Mouse (Mus musculus) limb, embryonic 10.5 days (tissue): ENCODE measurements around the gene Uvrag. TPM values are rescaled to one million over a fixed set of nuclear protein-coding genes. Genes with fewer than 3 reads are reported as not detected.
A peak's percentile ranks its signal among the peaks of the same experiment; 100 is the strongest.
"Not testable (repeated sequence)": the region's sequence is repeated elsewhere in the genome, so short reads cannot be mapped to it uniquely, and the experiment has no call there.

ENCODE experiments used
- DNase-seq: peaks from one replicate; pipeline ENCODE4 v3.0.0-alpha.2; 2017; ENCODE audit warnings: low spot score
- H3K27ac ChIP-seq: fragments of 300-500 bp; sonication (generic); 2 replicates; pipeline ENCODE4 v1.5.1; 2016; ENCODE audit warnings: mild to moderate bottlenecking
- H3K27me3 ChIP-seq: fragments of 300-500 bp; sonication (generic); 2 replicates; pipeline ENCODE4 v1.6.1; 2016; ENCODE audit warnings: low read depth, mild to moderate bottlenecking; ENCODE audit not compliant: poor library complexity, severe bottlenecking
- H3K36me3 ChIP-seq: fragments of 300-500 bp; sonication (generic); 2 replicates; pipeline ENCODE4 v1.6.1; 2016; ENCODE audit warnings: mild to moderate bottlenecking, moderate library complexity
- H3K4me1 ChIP-seq: fragments of 300-500 bp; sonication (generic); 2 replicates; pipeline ENCODE4 v1.6.1; 2016
- H3K4me3 ChIP-seq: fragments of 300-500 bp; sonication (generic); 2 replicates; pipeline ENCODE4 v1.5.1; 2016; ENCODE audit warnings: mild to moderate bottlenecking, moderate library complexity
- H3K9me3 ChIP-seq: fragments of 300-500 bp; sonication (generic); replicated peaks from 2 replicates; pipeline ENCODE4 v1.6.1; 2016; ENCODE audit warnings: mild to moderate bottlenecking
- WGBS: fragments of 180-500 bp; shearing (Covaris S2); methylation state at CpG from one replicate; pipeline ENCODE4 v1.1.7; 2016; 5-methylcytosine and 5-hydroxymethylcytosine counted together
- polyA plus RNA-seq: library from polyadenylated mRNA; unstranded; fragments of >200 nt; fragmentation: Nextera tagmentation; extraction: Ambion mirVana; gene quantifications from 2 replicates; pipeline ENCODE4 v1.2.1, GENCODE M21; 2016

The Uvrag gene
- polyA plus RNA-seq, 1 experiment from 2014 or later = 12.0 TPM

DNA sequence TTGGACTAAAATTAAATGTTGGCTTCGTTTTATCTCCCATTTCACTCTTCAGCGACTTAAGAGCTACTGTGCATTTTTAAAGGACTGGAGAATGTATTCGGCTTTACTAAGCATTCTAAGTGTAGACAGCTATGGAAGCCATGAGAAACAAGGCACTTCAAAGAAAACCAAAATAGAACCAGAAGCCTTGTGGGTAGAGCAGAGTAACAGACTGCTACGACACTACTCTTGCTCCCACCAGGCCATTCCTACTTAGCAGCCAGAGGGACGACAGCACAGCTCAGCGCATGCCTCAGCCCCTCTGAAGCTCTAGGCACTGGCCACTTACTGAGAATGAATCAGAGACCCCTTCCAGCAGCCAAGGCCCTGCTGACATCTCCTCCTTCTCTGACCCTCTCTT lies 155.5 kb downstream of the Uvrag start:
- H3K4me1 ChIP-seq = peaks cover 39% of the 10 kb centered on the region
- H3K36me3 ChIP-seq = peaks cover 9% of the 10 kb centered on the region
- no peak overlapping the region for H3K27ac ChIP-seq
- H3K9me3 ChIP-seq = no peaks in the 10 kb centered on the region
- 86% methylated on average over 6 of the region's 6 CpGs for WGBS
- H3K4me3 ChIP-seq = no peak overlapping the region
- DNase-seq = no peak
- H3K27me3 ChIP-seq = no peaks in the 10 kb centered on the region

DNA sequence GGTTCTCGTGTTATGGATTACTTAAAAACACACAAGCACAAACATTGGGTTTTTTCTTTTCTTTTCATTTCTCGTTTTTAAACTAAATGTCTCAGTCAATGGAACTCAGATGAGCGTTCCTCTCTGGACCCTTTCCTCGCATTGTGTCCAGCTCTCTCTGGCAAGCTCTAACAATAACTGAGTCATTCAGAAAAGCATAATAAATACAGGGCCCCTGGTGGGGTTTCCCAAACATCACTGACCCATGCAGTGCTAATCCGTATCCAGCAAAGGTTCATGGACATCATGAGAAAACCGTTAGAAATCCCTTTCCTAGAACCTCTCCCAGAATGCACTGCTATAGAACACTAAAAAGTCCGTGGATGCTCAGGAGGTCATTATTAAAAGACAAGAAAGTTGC lies 156.6 kb downstream of the Uvrag start:
- H3K36me3 ChIP-seq = peaks cover 9% of the 10 kb centered on the region
- no peak overlapping the region for H3K27ac ChIP-seq
- no peak overlapping the region for H3K4me3 ChIP-seq
- no peaks in the 10 kb centered on the region for H3K27me3 ChIP-seq
- DNase-seq = no peak
- WGBS = 82% methylated on average over 7 of the region's 7 CpGs
- peaks cover 37% of the 10 kb centered on the region for H3K4me1 ChIP-seq
- no peaks in the 10 kb centered on the region for H3K9me3 ChIP-seq

DNA sequence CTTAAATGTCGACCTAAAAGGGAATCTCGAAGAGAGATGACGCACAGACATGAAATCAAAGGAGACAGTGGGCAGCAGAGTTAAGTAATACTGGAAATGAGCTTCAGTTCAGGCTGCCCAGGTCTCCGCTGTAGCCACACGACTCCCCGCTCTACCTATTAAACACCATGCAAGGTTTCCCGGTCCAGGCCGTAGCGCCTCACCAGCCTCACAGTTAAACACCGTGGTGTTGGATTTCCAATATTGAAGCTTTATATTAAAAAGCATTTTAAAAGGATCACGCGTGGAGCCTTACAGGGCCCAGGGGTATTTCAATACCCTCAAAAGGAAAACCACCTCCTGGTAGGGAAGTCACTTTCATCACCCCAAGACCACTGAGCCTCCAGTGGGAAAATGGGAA lies 157.9 kb downstream of the Uvrag start:
- Histone ChIP-seq H3K4me1 (peaks cover 37% of the 10 kb centered on the region), H3K4me3 (no peak overlapping the region), H3K27ac (peak overlapping the region; percentile 7; the same call in 1 of the 2 replicates), H3K27me3 (no peaks in the 10 kb centered on the region), H3K36me3 (peaks cover 9% of the 10 kb centered on the region), H3K9me3 (no peaks in the 10 kb centered on the region)
- DNase-seq = no peak
- 83% methylated on average over 12 of the region's 12 CpGs for WGBS

DNA sequence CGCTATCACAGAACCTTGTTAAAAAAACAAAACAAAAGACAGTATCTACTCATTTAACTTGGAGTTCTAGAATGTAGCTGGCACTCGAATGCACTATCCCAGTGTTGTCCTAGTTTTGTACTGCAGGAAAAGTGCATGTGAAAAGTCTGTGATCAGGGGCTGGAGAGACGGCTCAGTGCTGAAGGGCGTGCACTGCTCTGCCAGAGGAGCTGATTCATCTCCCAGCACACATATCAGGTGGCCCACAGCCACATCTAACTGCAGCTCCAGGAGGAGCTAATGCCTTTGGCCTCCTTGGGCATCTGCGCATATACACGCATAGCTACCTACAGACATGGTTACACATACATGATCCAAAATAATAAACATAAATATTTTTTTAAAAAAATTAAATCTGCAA lies 159.5 kb downstream of the Uvrag start:
- Histone ChIP-seq H3K27me3 (no peaks in the 10 kb centered on the region), H3K36me3 (peaks cover 1% of the 10 kb centered on the region; the same call in 1 of the 2 replicates), H3K4me1 (peaks cover 47% of the 10 kb centered on the region), H3K9me3 (no peaks in the 10 kb centered on the region), H3K4me3 (no peak overlapping the region), H3K27ac (no peak overlapping the region)
- DNase-seq = no peak
- 88% methylated on average over 6 of the region's 6 CpGs for WGBS

DNA sequence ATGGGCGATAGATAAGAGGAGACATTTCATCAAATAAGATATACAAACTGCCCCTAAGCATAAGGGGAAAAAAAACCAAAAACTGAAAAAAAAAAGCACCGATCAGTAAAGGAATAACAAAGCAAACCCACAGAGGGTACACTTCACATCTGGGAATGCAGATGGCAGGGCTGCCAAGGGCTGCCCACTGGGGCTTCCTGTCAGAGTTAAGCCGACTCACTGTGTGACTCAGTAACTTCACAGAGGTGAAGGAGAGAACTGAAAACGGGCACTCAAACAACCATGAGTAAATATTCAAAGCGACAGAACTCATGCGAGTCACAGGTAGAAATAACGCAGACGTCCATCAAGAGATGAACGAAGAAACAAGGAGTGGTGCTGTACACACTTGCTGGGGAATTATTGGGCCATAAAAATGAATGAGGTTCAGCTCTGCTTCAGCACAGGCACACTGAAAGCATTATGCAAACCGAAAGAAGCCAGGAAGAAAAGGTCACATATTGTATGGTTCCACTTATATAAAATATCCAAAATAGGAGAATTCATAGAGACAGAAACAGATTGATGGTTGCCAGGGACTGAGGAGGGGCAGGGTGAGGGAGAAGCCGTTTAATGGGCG lies 164.0 kb downstream of the Uvrag start:
- Histone ChIP-seq H3K4me1 (peaks cover 25% of the 10 kb centered on the region), H3K36me3 (no peaks in the 10 kb centered on the region), H3K9me3 (no peaks in the 10 kb centered on the region), H3K4me3 (no peak overlapping the region), H3K27ac (no peak overlapping the region), H3K27me3 (no peaks in the 10 kb centered on the region)
- WGBS = 74% methylated on average over 12 of the region's 12 CpGs
- DNase-seq = no peak

DNA sequence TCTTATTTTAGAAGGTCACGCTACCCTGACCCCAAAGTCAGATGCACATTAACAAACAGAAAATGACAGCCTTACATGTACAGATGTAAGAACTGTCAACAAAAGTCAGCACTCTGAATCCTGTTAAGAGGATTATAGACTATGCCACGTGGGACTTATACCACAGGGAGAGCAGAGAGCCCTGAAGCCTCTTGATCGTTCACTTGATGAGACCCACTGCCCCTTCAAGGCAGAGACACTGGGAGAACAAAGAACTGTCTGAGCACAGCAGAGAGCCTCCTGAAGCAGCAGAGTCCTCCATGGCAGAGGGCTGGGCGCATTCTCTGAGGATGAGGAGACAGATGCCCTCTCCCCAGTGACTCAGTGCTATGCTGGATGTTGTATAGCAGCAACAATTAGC lies 166.4 kb downstream of the Uvrag start:
- H3K4me3 ChIP-seq = no peak overlapping the region
- no peaks in the 10 kb centered on the region for H3K36me3 ChIP-seq
- H3K4me1 ChIP-seq = peaks cover 23% of the 10 kb centered on the region
- no peaks in the 10 kb centered on the region for H3K27me3 ChIP-seq
- no peak overlapping the region for H3K27ac ChIP-seq
- DNase-seq = no peak
- no peaks in the 10 kb centered on the region for H3K9me3 ChIP-seq
- 65% methylated on average over 4 of the region's 4 CpGs for WGBS

DNA sequence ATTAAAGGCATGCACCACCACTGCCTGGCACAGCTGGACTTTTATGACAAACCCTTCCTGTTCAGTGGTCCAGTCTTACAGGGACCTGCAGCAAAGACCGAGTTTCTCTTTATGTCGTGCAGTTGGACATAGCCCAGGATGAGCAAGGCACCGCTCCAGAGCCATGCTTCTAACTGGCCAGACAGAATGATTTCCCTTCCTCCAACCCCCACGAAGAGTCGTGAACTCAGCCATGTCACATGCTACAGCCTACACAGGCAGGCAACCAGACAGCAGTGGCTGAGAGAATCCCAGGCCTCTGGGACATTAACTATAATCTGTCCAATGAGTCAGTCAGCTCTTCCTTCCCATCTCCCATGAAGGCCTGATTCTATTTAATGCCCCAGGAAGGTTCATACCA lies 170.2 kb downstream of the Uvrag start:
- Histone ChIP-seq H3K9me3 (no peaks in the 10 kb centered on the region), H3K4me1 (peaks cover 31% of the 10 kb centered on the region), H3K27ac (no peak overlapping the region), H3K27me3 (peaks cover 4% of the 10 kb centered on the region; the same call in 1 of the 2 replicates), H3K36me3 (no peaks in the 10 kb centered on the region), H3K4me3 (no peak overlapping the region)
- 93% methylated on average over 5 of the region's 5 CpGs for WGBS
- no peak for DNase-seq

DNA sequence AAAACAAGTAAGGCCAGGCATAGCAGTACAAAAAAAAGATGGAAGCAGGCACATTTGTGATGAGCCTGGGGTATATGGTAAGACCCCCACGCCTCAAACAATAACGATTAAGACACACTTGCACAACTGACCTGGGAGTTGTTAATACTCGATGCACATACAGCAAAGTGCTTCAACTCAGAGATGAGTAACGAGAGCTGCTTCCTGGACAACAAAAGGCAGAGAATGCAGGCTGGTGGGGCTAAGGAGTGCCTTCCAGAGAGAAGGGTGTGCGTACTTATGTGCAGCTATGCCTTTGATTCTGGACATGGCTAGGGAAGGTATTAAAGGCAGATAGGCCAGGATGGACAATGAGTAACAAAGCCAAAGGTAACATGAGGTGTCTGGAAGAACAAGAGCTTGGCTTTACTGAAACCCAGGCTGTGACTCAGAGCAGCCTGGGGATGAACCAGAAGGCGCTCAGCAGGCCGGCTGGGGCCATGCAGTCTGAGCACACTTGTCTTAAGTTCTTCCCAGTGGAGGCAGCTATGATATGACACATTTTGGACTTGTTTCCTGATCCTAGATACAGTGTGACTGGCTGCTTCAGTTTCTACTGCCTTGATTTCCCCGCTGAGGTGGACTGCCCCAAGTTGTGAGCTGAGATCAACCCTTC lies 172.1 kb downstream of the Uvrag start:
- Histone ChIP-seq H3K36me3 (no peaks in the 10 kb centered on the region), H3K4me3 (no peak overlapping the region), H3K27me3 (peaks cover 4% of the 10 kb centered on the region; the same call in 1 of the 2 replicates), H3K9me3 (no peaks in the 10 kb centered on the region), H3K27ac (peak overlapping the region; percentile 50; the same call in 1 of the 2 replicates), H3K4me1 (peaks cover 22% of the 10 kb centered on the region)
- WGBS = 84% methylated on average over 8 of the region's 8 CpGs
- DNase-seq = no peak

DNA sequence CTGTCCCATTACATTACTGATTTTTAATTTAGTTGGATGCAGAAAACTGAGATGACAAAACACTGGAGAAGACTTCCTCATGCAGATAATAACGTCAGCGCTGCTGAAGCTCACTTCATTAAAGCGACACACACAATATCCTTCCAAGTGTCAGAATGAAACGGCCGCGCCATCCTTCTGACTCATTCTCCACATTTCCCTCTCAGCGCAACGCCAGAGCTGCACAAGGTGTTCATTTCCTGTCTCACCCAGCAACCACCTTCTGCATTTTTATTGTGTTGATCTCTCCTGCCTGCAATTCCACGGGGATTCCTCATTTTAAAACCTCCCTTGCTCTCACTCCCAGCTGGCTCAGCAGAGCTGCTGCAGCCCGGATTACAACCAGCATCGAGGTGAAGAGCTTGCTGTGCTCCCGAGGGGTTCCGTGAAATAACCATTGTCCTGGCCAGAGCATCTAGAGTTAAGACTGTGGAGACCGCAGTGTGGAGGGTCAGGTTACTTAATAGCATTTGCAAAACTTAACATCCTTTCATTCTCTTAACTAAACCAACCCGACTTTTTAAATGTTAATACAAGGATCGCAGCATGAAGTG lies 172.8 kb downstream of the Uvrag start:
- no peak overlapping the region for H3K4me3 ChIP-seq
- no peaks in the 10 kb centered on the region for H3K9me3 ChIP-seq
- H3K27ac ChIP-seq = no peak overlapping the region; the same call in 1 of the 2 replicates
- 36% methylated on average over 16 of the region's 16 CpGs for WGBS
- DNase-seq = no peak
- peaks cover 24% of the 10 kb centered on the region for H3K4me1 ChIP-seq
- H3K27me3 ChIP-seq = peaks cover 4% of the 10 kb centered on the region; the same call in 1 of the 2 replicates
- no peaks in the 10 kb centered on the region for H3K36me3 ChIP-seq

DNA sequence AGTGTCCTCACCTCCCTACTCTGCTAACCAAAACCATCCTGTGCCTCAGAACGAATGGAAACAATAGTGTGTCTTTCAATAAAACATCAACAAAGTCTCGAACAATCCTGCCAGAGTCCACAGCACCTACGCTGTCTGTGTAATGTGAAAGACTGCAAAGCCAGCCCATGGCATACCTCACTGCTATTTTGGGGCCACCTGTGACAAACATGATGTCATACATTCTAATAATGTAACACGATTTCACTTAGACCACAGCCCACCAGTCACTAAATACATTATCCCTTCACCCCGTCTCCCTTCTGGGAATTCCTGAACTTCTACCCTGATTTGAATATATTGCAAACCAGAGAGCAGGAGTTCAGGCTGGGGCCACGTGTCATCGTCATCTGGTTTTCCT lies 173.3 kb downstream of the Uvrag start:
- H3K27ac ChIP-seq = peak overlapping the region; percentile 61; the same call in 1 of the 2 replicates
- DNase-seq = no peak
- 70% methylated on average over 7 of the region's 7 CpGs for WGBS

DNA sequence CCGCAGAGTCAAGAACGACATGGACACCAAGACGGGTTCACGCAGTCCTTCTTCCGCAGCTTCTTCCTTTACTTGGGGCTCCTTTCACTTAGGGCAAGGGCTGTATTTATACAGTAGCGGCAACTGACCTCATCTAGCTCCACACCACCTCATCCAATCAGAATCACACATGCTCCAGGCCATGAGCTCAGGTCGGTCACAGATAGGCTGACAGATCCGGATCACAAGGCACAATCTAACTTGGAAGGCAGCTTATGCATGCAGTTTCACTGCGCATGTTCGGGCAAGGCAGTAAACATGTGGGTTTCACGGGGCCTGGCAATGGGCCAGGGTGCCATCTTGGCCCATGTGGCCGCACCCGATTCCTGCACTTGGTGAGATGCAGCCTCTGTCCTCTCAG lies 177.4 kb downstream of the Uvrag start:
- H3K36me3 ChIP-seq, H3K9me3 ChIP-seq, H3K4me3 ChIP-seq, H3K27ac ChIP-seq: not testable (repeated sequence)
- H3K4me1 ChIP-seq = peaks cover 52% of the 10 kb centered on the region
- peaks cover 24% of the 10 kb centered on the region for H3K27me3 ChIP-seq
- peak; percentile 27 for DNase-seq
- 94% methylated on average over 13 of the region's 13 CpGs for WGBS

More for the DNA sequence above, 173.3 kb downstream of the Uvrag start:
- Histone ChIP-seq H3K4me1 (peaks cover 29% of the 10 kb centered on the region), H3K27me3 (peaks cover 4% of the 10 kb centered on the region; the same call in 1 of the 2 replicates), H3K4me3 (no peak overlapping the region), H3K9me3 (no peaks in the 10 kb centered on the region), H3K36me3 (no peaks in the 10 kb centered on the region)

DNA sequence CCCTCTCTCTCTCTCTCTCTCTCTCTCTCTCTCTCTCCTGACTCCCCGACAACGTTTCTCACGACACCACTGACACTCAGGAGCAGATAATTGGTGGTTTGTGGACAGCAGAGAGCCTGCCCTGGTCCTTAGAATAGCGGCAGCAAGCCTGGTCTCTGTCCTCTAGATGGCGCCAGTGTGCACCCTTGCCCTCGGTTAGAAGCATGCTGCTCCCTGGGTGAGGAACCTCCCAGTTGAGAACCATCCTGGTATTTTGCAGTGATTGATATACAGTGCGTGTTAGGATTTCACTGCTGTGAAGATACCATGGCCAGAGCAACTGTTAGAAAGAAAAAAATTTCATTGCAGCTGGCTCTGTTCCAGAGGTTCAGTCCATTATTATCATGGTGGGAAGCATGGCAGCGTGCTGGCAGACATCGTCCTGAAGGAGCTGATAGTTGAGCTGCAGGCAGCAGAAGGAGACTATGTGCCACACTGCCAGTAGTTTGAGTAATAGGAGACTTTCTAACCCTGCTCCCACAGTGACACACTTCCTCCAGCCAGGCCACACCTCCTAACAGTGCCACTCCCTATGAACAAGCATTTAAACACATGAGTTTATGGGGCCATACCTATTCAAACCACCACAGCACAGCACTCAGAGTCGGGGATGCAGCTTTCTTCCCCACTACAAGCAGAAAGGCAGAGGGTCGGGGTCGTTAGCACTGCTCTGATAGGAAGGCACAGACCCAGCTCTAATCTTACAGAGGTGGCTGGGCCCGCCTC lies 178.2 kb downstream of the Uvrag start:
- Histone ChIP-seq H3K27me3 (peaks cover 24% of the 10 kb centered on the region), H3K27ac (0 out of 2 replicates have a peak overlapping the region, but pooled peaks have one; percentile 25), H3K36me3 (no peaks in the 10 kb centered on the region), H3K4me3 (no peak overlapping the region), H3K4me1 (peaks cover 52% of the 10 kb centered on the region), H3K9me3 (no peaks in the 10 kb centered on the region)
- DNase-seq = peak; percentile 81
- 34% methylated on average over 13 of the region's 13 CpGs for WGBS
